Mouse (Mus musculus): ENCODE data around the gene Pmpca.

DNA sequence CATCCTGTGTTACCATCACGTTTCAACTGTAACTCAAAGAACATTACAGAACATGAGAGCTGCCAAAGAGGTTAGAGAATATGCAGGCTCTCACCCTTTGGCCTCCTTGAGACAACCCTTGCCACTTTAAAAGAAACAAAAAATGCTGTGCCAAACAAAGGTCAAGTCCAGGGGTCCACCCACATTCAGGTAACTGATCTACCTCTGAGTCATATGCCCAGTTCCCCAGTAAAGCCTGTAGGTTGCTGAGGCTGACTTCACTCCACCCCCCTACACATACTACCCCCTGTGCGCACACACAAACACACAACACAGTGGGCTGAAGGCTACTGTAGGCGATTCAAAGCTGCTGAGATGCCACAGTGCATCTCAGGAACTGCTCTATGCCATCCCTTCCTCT, 1.4 kb upstream of the Pmpca start:
- TF ChIP-seq CTCF (IDR thresholded peaks at IDR 0.05; ENCODE audit: low read depth, low read length): no peak
- no peak for TF ChIP-seq POLR2A (IDR thresholded peaks at IDR 0.05; ENCODE audit: extremely low read depth, insufficient read depth, low read length)
